Mouse (Mus musculus) forelimb bud, embryonic 11.5 days (tissue): ENCODE data around the gene Helz.
"Not testable (repeated sequence)": the region's sequence is repeated elsewhere in the genome, so short reads cannot be mapped to it uniquely, and the experiment has no call there.

Source experiments
- DNase-seq: peaks from one replicate; pipeline ENCODE4 v3.0.0-alpha.2; 2012; ENCODE audit warnings: low read depth, low spot score

Gene Helz

DNA sequence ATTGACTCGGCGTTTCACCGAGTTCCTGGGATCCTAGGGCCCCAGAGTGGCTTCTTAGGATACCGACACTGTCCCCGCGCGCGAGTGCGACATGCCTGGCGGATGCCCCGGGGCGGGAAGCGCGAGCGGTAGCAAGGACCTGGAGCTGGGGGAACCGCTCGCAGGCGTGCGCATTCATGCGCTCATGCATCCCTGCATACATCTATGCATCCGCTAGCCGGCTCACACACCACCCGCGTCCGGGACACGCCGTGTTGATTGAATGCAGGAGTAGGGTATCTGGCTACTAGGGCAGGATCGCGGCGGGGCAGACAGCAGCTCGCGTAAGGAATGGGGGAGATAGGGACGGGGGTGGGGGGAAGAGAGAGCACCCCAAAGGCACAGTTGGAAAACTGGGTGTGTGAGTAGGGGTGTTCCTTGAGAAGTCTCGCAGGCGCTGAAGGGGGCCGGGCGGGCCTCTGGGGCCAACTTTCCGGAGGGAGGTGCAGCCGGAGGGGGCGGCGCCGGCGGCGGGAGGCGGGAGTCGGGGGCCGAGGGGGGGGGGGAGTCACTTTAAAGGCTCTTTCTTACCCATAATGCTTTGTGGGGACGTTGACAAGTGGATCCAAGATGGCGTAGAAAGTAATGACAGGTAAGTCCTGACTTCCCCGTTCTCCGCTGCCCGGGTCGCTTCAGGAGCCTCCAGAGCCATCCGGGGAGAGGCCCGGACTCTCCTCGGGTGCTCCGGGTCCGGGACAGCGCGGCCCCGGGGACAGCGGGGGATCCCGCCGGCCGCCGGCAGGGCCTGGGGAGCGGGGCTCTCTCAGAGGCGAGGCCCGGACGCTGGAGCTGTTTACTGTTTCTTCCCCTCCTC, at the start of gene Helz:
Gene Helz (plus strand): TSS at position 580 of the 853 bp plus-strand sequence.
- DNase-seq: peak; percentile 70

DNA sequence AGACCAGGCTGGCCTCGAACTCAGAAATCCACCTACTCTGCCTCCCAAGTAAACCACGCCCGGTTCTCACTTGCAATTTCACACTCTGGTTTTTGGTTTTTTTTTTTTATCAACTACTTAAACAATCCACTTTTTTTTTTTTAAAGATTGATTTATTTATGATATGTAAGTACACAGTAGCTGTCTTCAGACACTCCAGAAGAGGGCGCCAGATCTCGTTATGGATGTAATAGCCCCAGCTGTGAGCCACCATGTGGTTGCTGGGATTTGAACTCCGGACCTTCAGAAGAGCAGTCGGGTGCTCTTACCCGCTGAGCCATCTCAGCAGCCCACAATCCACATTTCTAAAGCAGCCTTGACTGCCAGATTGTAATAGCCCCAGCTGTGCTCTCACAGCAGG, 44.9 kb upstream of the Helz start:
- DNase-seq: no peak

DNA sequence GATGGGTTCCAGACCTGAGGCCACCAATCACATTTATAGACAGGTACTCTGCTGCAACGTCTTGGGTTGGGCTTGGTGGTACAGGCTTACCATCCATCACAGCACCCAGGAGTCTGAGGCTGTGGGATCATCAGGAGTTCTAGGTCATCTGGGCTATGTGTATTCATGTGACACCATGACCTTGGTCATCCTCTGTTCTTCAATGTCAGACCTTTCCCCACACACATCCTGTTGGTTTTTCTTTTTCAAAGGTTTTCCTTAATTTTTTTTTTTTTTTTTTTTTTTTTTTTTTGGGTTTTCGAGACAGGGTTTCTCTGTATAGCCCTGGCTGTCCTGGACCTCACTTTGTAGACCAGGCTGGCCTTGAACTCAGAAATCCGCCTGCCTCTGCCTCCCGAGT, 43.4 kb upstream of the Helz start:
- not testable (repeated sequence) for DNase-seq

DNA sequence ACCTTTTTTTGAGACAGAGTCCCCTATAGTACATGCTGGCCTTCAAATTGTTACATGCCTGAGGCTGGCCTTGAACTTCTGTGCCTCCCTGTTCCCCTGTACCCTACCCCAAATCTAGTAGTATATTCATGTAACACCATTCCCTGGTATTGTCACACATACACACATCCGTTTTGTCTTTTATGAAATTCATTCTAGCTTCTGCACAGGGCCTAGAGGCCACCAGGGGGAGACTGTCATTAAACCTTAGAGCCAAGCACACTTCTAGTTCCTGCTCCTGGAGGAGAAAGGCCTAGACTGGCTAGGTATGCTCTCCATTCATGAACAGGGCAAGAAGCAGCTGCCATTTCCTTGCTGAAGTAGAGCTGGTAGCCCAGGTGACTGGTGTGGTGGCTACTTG, 41.5 kb upstream of the Helz start:
- peak; percentile 14 for DNase-seq

DNA sequence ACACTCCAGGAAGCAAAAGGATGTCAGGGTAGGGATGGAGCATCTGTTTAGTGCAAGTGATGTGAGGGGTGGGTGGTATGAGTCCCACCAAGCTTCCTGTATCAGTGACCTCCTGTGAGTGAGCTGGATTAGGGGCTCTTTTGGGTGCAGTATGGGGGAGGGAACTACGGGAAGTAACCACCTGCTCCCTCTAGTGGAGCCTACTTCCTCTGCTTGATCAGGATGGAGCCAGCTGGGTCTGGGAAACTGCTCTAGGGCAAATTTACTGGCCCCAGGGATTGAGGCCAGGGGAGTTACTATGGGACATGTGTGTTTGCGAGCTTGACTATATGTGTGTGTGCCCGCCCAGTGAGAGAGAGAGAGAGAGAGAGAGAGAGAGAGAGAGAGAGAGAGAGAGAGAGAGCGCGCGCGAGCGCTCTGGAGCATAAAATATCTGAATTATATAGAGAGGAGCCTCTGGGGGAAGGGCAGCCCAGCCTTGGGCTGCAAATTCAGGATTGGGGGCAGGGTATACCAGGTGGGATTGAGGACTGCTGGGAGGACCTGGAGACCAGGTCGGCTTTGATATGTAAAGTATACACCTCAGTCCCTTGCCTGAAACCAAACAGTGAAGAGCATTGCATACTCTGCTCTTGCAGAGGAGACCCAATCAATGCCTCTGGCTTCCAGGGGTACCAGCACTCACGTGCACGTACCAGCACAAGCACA, 37.9 kb upstream of the Helz start:
- peak; percentile 14 for DNase-seq

DNA sequence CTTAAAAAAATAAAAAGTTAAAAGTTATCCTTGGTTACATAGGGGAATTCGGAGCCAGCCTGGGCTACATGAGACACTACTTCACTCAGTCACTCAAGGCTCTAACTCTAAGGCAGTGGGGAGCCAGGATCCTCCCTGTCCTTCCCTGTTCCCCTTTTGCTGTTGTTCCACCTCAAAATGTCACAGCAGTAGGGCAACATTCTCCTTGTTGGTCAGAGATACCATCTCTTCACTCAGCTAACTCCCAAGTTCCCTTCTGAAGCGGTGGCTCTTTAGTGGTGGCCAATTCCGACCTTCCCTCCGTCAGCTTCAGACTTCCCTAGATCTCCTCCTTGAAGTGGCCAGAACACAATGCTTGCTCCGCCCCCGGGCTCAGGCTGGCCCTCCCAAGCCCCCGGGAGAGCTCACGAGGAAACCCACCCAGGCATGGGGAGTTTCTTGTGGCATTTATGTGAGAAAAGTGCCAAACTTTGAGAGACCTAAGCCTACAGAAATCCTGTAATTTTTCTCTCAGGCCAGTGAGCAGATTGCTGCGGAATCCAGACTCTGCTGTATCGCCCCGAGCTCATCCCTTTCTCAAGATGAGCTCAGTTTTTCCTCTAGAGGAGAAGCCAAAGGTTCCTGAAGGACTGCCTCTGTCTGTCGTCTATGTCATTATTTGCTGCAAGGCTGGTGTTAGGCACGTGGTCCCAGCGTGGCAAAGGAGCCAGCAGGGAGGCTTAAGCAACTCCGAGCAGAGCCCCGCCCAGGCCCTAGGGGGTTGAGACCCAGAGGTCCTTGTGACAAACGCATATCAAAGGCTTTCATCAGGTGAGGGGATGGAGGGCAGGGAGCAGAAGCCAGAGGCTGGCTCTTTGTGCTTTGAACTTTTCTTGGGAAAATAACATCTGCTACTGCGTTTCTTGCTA, 37.1 kb upstream of the Helz start:
- peak; percentile 32 for DNase-seq

DNA sequence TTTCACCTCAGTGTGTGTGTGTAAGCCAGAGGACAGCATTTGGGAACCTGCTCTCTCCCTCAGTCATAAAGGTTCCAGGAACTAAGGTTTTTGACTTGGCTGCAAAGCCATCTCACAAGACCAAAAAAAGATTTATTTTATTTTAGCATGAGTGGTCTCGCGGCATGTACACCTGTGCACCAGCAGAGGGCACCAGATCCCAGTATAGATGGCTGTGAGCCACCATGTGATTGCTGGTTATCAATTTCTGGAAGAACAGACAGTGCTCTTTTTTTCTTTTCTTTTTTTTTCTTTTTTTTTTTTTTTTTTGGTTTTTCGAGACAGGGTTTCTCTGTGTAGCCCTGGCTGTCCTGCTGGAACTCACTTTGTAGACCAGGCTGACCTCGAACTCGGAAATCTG, 35.8 kb upstream of the Helz start:
- peak; percentile 77 for DNase-seq

DNA sequence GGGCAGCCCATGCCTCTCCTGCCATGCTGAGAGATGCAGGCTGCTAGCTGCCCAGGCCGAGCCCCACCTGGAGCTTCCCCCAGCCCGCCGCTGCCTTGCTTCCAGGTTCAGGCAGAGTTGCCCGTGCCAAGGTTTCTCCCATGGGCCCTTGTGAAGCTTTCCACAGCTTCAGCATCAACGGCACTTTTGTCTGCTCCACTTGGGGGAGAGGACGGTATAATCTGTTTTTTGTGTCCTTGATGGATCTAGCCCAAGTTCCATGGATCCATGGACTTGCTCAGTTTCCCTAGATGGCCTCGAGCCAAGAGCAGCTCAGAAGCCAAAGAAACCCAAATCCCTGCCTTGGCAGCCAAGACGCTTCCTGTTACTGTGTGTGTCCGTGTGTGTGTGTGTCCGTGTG, 34.7 kb upstream of the Helz start:
- DNase-seq: no peak

DNA sequence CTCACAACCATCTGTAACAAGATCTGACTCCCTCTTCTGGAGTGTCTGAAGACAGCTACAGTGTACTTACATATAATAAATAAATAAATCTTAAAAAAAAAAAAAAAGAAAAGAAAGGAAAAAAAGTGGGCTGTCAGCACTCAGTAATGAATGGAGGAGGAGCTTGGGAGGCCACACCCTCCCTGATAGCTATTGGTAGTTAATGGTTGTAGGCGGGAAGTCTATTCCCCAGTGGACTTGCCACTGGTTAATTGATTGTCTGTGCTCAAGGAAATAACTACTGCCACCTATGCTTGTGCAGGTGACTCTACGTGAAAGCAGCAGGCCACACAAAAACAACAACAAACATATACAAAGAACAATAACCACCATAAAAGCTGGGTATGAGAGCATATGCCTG, 31.3 kb upstream of the Helz start:
- no peak for DNase-seq

DNA sequence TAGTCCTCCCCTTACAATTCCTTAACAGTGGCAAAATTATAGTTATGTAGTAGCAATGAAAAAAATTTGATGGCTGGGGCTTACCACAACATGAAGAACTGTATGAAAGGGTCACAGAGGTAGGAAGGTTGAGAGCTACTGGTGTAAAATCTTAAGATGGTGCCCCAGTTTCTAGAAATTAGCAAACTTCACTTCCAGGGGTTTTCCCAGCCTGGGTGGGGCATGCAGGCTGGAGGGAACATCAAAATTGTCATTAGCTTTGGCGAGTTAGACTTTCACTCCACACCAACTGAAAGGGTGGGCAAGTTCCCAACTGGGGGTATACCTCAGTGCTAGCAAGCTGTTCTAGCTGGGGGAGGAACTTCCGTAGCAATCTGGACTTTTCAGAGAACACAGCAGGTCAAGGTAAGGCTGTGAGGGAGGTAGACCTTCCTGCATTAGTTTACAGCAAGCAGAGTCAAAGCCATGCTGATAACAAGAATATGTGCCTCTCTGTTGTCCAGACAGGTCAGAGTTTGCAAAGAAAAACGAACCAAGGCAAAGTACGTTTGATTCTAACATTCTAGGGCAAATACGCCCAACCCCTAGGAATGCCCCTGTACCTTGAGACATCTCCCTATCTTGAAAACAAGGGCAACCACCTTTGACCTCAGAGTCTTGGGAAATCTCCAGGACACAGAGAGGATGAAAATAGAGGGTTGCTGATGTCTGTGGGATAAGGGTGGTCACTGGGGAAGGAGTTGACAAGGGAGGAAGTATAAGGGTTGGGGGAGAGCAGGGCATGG, 28.9 kb upstream of the Helz start:
- no peak for DNase-seq

DNA sequence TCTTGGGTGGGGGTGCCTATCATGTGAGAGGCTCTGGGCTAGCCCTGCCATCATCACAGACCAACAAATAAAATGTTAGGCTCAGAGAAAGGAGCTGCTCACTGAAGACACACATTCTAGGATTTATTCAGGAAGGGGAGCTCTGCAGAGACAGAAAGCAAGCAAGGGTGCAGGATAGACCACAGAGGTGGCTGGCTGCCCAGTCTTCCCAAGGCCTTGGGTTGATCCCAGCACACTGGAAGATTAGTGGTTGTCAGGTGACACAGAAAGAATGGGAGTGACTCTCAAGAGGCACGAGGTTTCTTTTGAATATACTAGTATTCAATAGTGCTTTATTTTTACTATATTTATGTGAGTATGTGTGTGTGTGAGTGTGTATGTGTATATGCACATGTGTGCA, 26.6 kb upstream of the Helz start:
- no peak for DNase-seq

DNA sequence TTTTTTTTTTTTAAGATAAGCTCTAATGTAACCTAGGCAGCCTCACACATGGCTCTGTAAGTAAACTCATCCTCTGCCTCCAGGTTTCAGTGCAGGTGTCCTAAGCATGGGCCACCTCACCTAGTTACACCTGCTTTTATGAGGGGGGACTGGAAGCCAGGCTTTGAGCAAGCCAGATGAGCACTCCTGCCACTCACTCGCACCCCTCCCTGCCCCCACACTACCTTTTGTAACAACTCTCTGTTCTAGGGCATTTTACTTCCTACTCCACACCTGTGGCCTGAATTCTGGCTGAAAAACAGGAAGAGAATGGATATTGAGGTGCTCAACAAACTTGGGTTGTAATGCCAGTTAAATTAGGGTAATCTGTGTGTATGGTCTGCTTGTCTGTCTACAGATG, 22.8 kb upstream of the Helz start:
- no peak for DNase-seq

DNA sequence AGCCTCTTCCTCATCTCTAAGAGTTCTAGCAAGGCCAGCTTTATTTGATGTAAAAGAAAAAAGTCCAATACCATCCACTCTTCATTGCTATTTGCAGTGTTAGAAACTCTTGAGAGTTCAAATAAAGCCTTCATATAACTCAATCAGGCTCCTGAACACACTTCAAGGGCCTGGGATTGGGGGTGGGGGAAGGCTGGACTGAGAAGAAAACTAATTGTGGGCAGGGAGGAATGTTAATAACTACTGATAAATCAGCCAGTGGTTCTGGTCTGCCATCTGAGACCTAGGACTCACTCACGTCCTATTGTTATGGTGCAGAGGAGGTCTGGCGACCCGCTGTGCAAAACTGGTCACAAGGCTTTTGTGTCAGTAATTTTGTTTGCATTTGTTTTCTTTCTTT, 20.1 kb upstream of the Helz start:
- DNase-seq: no peak

DNA sequence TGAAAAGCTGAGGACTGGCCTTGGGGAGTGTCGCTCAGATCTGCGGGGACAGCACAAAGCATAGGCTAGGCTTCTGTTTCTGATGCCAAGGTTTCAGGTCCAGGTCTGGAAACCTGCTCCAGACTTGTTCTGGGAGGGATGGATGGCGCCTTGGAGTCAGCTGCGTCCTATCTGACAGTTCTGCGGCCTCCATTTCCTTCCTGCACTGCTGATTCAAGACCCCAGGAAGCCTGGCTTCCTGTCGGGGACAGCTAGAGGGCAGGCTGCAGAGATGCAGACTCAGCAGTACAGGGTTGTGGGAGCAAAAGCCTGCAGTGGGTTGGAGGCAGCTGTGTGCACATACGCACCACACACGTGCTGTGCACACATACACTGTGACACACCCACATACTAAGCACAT, 18.4 kb upstream of the Helz start:
- DNase-seq: no peak

DNA sequence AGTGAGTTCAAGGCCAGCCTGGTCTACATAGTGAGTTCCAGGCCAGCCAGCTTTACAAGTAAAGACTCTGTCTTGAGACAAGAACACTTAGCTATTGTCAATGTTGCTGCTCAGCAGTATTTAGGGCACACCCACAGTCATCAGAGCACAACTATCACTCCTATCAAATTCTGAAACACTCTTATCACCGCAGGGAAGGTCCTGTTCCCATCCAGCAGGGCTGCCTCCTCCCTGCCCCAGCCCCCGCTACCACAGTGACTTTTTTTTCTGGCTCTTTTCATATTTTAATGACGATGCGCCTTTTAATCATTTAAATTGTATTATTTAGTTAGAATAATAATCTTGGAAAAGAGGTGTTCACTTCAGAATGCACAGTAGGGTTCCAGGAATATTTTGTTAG, 16.3 kb upstream of the Helz start:
- no peak for DNase-seq

DNA sequence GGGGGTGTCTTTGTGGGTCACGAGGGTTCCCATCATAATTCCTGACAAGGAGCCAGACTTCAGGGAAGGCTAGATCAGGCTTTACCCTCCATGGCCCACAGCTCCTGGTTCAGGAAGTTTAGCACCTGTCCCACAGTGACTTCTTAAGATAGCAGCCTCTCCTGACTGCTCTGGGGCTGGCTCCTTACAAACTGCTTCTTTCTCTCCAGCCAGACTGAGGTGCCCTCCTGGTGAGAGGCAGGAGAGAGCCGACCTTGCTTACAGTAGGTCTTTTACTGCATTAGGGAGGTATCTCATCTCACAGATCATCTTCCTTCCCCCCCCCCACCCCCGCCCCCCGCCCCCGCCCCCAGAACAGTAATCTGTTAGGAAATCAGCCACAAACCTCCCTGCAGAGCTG, 15.5 kb upstream of the Helz start:
- no peak for DNase-seq

DNA sequence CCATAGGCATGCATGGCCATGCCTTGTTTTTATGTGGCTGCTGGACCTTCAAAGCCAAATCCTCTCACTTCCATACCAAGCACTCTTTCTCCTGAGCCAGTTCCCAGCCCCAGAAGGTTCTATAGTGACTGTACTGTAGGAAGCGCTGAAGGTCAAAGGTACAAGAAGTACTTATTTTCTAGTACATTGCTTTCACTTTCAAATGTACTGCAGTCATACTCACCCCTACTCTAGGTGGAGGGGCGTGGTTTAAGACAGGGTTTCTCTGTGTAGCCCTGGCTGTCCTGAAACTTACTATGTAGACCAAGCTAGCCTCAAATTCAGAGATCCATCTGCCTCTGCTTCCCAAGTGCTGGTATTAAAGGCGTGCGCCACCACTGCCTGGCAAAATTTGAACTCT, 8.7 kb upstream of the Helz start:
- no peak for DNase-seq

DNA sequence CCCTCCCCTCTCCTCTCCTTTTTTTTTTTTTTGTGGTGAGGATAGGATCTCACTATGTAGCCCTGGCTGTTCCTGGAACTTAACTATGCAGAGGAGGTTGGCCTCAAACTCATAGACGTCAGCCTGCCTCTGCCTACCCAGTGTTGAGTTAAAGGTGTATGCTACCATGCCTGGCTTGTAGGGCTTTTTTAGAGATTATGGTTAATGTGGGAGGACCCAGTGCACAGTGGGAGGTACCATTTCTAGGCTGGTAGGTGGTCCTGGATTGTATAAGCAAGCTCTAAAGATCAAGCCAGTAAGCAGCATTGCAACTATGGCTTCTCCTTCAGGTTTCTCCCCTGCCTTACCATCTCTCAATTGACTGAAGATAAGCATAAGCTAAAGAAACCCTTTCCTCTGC, 7.4 kb upstream of the Helz start:
- DNase-seq: no peak

DNA sequence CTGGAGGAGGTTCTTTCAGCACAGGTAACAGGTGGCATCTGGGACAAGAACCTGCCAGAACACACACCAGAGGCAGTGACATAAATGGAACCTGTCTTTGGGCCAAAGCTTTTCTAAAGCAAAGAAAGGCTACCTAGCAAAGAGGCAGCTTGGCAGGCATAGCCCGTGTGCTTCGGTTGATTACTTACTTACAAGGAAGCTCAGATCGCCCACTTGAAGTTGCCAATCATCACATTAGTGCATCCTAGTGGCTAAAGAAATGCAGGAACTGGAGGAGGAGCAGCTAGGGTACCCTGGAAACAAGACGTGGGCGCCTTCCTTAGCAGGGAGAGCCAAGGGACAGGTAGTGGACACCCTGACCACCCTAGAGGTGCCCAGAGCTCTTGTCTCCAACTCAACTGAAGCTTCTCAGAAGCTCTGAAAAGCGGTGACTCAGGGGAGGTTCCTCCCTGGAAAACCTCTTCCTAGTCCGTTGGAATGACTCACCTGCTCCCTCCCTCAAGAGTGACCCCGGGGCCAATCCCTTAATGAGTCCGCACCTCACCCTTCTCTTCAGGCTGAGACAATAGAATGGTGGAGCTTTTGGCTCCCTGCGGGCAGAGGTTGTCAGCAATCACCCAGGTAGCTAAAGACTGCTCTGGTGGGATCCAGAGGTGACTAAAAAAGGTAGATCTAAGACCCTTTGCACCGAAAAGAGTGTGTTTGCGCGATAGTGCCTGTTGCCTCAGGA, 1.8 kb upstream of the Helz start:
- no peak for DNase-seq

DNA sequence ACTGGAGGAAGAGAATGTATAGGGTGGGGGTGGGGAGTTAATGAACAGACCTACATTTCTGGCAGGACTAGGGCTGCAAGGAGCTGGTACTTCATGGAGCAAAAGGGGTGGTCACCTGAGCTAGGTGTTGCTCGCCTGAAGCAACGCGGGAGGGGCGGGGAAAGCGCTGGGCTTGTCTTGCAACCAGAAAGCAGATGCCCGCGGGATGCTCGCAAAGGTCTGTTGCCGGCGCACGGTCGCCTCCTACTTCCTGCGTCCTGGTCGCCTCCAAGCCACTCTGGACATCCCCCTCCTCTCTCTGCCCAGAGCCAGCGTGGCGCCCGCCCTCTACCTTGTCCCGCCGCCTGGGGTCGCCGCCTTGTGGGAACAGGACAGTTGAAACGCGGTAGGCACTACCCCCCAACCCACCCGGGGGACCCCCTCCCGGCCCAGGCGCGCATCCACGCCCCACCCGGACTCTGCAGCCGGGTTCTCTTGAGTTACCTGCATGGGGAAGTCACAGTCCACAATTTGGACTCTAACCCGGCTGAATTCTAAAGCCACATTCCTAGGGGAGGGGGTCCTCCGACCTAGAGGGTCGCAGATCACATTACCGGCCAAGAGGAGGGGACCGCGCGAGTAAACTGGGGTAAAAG, 946 bp upstream of the Helz start:
- peak; percentile 48 for DNase-seq
